Mouse (Mus musculus) spleen, postnatal 14 days (tissue): Measurements from ENCODE around the gene Hk3.

Experiments
- DNase-seq, 2 experiments: peaks; one replicate each; pipeline ENCODE4 v3.0.0; 2021 to 2022; ENCODE audit warnings: low spot score in 2 of 2

The Hk3 gene

DNA sequence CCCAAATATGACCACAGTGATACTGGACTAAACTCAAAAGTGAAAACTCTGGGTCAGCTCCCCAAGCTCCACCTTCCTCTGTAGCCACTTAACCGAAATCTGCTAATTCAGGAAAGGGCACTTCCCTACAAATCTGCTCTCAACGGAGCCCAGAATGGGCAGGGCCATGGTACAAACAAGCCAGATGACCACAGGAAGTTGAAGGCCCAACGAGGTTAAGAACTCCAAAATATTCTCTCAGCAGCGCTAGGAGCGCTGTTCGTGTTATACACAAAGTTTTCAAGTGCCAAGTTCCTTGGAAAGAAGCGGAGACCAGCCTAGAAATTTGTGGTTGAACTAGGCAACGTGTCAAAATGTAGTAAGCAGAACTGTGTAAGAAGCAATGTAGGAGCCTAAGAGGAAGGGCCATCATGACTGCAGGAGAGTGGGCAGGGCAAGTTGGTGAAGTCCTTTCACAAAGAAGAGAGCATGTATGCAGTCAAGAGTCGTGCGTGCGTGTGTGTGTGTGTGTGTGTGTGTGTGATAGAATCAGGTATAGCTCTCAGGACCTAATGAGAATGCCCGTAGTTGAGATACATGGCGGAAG lies at the start of gene Hk3:
TSS of gene Hk3 (minus strand) at position 192 of the 586 bp plus-strand sequence.
- DNase-seq = no peak

DNA sequence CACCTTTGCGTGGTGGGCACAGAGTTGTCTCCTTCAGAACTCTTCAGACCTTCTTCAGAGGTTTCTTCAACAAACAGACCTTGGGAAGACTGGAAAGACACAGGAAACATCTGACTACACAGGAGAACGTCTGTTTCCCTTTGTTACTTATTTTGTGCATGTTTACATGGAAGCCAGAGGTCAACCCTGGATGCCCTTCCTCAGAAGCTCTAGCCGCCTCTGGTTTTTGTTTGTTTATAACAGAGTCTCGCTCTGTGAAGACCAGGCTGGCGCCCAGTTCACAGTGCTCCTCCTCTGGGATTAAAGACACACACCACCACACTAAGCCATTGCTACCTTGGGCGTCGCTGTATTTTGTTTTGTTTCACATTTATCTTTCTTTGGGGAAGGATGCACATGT lies 48.5 kb upstream of the Hk3 start:
- no peak for DNase-seq

DNA sequence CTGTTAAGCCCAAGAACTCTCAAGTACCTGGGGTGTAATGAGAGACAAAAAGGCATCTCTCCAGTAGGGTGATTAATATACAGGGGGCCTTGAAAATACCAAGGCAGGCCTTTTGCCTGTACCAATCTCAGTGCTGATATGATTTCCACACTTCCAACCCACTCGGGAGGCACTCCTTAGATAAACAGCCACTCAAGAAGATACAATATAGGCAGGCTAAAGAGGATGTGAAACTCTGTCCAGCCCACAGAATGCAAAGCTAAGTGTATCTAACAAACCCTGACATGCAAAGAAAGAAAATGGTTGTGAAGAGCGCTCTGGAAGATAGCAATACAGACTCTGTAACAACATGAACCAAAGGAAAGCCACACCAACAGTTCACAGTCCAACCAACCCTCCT lies 42.1 kb upstream of the Hk3 start:
- peak in 1 of 2 experiments; percentile 1 for DNase-seq

DNA sequence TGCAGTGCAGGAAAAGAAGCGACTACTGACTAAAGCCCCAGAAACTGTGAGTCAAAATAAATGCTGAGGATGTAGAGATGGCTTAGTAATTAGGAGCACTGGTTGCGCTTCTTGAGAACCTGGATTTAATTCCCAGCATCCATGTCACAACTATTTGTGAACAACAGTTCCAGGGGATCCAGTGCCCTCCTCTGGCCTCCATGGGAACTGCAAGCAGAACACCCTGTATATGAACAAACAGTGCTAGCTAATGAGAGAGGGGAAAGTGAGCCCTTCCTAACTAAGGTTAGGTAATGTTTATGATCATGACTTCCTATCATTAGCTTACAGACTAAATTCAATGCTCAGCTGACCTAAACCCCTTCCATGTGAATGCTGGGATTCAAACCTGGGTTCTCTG lies 36.9 kb upstream of the Hk3 start:
- DNase-seq = peak in 1 of 2 experiments; percentile 20

DNA sequence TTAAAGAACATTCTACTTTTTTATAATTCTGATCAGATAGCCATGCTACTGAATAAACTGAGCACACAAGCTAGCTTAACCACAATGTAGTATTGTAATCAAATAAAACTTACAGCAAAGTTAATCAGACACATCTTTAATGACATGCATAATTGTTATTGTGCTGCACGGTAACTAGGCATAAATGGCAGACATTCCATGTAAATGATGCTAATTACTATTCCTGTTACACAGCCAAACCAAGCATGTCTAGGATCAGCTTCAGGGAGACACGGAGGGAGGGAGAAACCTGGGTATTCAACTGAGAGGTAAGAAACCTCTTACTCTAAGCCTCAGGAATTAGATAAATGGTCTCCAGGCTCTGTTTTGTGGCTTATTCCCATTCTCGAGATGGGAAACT lies 26.5 kb upstream of the Hk3 start:
- no peak for DNase-seq

DNA sequence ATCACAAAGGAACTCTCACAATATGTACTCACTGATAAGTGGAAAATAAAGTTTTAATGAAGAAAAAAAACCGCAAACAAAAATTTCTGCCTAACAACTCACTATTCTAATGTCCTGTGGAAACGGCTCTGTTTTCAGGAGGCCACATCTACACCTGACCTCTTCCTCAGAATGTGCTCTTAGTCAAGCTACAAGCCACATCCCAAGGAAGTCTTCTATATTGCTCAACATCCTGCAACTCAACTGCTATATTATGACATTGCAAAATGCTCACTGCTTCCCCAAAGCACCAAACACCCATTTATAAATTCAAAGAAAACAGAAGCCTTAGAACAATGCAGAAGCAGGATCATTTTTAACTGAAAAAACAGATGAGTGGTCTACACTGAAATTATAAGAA lies 18.8 kb upstream of the Hk3 start:
- no peak for DNase-seq

DNA sequence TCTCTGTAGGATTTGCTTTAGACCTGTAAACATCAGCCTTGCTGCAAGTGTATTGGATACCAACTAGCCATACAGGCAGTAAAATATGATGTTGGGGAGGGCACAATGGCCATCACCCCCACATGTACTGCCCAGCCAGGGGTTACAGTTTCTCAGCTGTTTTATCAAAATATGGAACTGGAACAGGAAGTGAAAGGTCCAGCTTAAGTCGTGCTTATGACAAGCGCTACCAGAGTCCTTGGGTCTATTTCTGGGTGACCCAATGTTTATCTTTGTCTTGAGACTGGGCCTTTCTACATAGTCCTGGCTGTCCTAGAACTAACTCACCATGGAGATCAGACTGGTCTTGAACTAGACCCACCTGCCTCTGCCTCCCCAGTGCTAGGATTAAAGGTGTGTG lies 3.0 kb upstream of the Hk3 start:
- DNase-seq = no peak

DNA sequence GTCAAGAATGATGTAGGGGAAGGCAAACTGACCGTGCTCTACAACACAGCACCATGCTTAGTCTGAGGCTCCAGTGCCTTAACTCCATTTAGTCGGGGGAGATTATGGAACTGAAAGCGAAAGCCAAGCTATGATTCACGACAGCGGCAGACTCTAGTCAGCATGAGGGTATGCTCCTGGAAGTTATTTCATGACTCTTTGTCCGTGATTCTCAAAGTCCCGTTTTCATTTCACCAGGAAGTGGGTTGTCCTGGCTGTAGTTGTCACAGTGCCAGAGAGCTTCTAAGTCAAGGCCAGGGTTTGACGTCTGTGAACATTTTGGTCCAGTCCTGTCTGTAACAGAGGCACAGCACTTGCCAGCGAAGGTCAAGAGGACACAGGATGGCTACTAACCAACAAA lies 1.5 kb upstream of the Hk3 start:
- DNase-seq = no peak

DNA sequence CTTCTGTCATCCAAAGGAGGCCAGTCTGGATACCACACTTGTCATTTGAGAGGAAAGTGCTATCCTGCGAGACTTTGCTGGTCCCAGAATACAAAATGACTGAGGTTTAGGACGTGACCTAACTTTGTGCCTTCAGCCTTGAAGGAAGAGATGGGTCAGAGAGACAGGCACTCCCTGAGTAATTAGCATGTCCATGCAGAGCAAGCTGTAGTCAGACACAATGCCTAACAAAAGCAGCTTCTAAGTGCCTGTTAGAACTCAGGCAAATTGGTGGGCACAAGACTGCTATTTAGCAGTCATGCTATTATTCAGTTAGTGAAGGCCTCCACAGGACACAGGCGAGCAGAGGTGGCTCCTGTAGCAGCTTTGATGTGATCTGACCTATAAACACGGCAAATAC lies 1.1 kb upstream of the Hk3 start:
- no peak for DNase-seq

DNA sequence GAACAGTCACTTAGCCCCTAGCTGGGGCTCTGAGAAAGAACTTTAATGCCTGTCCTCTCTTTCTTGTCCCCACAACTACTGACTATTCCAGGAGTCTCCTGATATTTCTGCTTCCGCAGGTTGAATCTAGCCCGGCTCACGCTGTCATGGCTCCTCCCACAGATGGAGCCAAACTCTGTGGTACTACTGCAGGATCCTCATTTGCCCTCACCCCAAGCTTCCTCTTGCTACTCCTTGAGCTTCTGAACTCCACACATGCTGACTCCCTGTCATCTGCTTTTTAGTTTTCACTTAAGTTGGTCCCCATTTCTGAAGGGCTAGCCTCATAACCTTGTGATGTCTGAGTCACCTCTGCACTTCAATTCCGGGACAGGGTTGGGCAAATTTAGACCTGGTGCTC lies 1.1 kb downstream of the Hk3 start:
- no peak for DNase-seq

DNA sequence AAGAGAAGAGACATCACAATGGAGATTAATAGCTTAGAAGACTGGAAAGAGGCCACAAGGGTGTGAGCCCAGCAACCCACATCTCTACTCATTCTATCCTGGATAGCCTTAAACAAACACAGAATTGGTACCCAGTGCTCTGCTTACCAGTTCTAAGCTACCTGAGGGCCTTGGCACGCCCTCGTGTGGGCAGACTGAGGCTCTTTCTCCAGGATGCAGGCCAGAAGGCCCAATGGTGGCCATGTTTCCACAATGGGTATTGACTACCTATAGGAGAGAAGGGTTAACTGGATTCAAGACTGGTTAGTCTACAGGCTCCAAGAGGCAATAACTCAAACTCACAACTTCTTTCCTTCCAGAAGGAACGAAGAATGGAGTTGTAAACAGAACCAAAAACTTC lies 2.0 kb downstream of the Hk3 start:
- DNase-seq = no peak

DNA sequence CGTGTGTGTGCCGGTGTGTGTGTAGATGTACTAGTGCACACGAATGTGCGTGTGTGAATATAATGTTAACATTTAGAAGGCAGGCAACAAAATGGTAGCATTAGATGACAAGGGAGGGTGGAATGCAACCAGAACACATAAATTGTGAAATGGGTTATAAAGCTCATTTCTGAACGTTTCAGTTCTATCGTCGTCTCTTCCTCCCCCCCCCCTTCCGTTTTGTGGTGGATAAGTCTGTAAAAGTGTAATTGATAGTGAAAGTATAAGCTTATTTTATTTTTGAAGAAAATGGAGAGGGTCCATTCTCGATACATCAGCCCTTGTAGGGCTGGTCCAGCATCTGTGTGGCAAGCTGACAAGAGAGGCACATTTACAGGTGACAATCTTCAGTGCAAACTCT lies 2.5 kb downstream of the Hk3 start:
- DNase-seq = no peak

DNA sequence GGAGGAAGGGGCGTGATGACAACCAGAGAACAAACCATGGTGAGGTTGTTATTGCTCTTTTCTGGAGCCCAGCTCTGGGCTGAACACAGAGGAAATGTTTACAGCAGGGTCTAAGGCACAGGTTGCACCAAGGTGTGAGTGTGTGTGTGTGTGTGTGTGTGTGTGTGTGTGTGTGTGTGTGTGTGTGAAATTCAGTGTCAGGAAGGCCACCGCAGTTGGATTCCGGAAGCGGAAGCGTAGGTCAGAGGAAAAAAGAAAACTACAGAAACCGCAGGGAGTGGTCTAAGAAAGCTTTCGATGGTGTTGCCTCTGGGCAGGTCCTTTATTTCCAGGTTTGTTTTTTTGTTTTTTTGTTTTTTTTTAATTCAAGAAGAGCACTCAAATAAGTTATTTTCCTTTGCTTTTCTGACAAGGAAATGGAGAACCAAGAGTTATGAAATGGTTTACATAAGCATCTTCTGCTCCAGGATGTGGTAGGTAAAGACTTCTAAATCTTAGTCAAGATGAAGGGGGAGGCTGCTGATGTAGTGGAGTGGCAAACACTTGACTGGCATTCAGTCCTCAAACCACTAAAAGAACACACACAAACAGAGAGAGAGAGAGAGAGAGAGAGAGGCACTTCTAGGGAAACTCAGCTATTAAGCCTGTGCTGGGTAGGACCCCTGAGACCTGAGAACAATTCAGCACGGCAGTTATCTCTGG lies 3.1 kb downstream of the Hk3 start:
- no peak for DNase-seq

DNA sequence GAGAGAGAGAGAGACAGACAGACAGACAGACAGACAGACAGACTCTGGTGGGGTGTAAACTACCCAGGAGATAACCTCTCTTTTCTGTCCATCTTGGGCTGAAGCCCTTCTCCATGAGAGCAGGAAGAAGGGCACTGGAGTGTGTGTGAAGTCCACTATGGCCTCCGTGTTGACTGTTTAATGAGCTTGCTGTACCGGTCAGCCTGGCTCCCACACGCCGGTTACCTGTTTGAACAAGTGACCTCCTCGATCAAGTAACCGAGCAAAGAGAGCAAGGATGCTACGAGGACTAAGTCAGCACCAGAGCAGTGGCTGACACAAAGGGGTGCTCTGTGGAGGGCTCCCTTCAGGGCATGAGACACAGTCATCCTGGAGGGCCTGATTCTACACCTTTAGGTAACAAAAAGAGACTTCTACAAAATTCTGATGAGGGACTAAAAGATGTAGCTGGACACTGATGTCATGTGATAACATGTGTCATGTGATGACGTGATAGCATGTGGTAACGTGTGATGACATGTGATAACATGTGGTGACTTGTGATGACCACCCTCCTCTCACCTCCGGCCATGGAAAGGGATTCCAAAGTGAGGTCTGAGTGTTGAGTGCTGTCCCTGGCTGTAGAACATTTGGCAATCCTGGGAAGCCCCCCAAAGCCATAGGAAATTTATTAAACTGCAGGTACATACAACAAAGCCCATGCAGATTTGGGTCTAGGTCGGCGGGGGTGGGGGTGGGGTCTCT lies 3.9 kb downstream of the Hk3 start:
- DNase-seq = no peak

DNA sequence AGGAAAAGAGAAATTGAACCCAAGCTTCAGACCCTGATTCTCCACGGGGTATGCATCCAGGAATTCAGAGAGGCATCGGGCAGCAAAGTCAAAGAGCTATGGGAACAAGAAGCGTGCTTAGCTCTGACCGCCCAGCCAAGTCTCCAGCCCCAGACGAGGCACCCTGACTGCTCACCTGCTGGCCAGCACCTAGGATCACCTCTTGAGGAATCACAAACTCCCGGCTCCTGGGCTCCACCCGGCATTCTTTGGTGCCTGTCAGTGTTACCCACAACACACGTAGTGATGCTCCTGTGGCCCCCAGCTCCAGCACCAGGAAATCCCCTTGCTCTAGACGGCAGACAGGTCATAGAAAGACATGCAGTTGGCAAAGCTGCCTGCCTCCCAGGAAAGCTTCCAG lies 6.7 kb downstream of the Hk3 start:
- no peak for DNase-seq

DNA sequence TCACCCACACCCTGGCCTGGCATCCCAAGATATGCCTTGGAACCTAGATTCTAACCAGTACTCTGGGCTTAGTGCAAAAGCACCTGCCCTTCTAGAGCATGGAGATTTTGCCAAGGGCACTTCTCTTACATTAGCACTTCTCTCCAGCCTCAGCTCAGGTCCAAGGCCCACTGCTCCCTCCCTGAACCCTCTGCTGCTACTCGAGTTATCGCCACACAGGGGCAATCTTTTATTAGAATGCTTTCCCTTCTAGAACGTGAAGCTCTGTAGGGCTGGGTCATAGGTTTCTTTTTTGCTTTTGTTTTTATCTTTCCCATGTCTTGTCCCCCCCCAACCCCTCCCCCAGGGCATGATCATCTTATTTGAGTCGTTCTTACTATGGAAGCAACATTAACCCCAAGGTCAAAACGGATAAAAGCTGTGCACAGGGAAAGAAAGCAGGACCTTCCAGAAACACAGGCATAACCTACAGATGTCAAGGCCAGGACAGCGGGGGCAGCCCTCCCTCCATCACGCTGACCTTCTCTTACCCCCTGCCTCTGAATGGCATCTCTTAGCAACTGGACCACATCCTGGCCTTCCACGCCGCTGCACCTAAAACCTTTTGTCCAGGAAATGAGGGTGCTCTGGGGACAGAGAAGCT lies 7.4 kb downstream of the Hk3 start:
- no peak for DNase-seq

DNA sequence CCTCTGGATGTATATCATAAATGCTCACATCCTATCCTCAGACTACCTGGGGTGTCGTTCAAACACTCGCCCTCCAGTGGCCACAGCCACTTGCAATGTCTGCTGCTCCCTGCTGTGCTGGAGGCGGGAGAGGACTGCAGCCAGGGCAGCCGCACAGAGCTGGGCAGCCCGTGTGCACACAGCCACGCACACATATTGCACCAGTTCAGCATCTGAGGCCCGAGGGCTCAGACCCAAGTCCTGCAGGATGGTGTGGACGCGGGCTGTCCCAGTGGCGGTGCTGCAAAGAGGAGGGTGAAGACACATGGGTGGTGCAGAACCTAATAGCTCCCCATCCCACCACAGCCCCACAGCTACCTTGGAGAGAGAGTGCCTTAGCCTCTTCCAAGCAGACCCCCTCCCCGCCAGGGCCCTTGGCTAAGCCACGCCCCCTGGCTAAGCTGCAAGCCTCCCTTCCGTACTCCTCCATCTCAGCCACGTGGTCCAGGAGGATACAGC lies 9.2 kb downstream of the Hk3 start:
- DNase-seq = no peak

DNA sequence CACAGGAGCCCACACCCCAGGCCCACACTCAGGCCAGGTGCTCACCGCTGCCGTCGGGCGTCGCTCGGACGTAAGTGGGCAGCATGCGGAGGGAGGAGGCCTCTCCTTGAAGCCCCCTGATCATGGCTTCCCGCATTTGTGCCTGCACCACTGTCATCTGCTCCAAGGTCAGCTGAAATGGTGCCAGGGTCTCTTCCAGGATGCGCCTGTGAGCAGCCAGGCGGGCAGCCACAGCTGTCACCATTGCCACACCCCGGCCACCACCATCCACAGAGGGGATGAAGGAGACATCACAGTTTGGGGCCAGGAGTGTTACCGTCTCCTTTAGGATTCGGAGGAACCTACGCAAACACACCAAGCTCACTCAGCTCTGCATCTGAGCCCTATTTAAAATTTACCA lies 10.1 kb downstream of the Hk3 start:
- no peak for DNase-seq

DNA sequence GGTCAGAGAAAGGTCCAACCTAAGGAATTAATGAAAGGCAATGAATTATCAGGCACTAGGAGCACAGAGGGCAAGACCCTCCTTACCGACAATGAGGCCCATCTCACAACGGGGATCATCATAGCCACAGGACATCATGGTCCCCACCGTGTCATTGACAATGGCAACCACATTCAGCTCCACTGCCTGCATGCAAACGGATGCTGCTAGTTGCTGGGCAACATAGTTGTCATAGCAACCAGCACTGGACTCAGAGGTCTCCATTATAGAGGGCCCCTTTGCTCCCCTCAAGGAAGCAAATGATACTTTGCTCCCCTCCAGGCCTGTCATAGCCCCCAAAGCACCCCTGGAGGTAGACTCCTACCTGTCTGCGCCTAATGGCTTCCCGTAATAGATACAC lies 12.6 kb downstream of the Hk3 start:
- DNase-seq = no peak

DNA sequence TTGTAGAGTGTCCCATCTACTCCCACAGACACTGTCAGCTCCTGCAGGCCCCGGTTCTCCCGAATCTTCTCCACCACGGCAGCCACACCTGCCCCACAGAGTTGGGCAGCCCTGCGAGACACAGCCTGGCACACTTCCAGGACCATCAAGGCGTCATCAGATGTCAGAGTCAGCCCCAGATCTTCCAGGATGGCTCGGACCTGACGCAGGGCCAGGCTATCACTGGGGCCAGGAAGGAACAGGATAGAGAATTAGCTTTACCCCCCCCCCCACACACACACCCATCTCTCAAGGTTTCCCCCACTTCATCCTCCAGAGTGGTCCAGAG lies 14.8 kb downstream of the Hk3 start:
- no peak for DNase-seq

DNA sequence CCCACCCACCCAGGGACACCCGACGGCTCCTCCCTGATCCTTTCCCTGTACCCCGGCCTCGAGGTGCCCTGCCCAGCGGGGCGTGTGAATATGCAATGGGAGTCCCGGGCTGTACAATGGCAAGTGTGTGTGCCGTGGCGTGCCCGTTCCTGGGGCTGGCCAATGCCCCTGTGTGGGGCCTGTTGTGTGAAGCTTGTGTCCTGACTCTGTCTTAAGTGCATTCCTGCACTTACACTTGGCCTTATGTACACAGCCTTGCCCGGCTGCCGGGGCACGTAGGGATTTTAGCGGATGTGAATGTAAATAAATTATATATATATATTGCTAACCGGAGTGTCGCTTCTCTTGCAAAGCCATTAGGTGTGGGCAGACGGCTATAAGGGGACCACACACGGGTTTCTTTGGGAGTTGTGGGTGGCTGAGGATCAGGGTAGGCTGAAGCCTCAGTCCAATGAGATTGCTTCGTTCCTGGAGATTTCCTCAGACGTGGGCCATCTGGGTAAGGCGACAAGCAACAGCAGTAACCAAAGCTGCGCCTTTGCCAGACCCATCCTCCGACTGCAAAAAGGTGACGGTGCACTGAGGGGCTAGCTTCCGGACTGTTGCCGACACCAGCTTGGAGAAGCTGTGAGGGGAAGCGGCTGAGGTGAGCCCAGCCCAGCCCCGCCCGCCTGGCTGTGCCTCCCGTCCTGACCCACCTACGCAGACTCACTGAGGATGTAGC lies 15.3 kb downstream of the Hk3 start:
- no peak for DNase-seq

DNA sequence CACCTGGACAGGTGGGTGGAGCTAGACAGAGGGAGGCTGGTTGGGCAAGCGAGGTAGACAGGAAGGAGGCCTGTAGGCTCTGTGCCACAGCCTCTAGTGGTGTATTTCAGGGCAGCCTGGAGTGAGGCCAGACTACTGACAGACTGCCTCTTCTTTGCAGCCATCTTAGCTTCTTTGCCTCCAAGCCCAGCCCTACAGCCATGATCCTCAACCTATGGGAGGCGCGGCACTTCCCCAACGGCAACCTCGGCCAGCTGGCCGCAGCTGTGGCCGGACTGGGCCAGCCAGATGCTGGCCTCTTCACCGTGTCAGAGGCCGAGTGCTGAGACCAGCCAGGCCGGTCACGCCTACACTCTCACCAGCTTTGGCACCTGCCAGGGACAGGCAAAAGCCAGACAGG lies 16.5 kb downstream of the Hk3 start:
- no peak for DNase-seq
